Mouse (Mus musculus) neutrophil, adult 5-6 weeks (primary cell): ENCODE data around the gene Zfp78. TPM values are rescaled to one million over a fixed set of nuclear protein-coding genes. Genes with fewer than 3 reads are reported as not detected.
"Not testable (repeated sequence)": the region's sequence is repeated elsewhere in the genome, so short reads cannot be mapped to it uniquely, and the experiment has no call there.

Source experiments
- ATAC-seq: fragments of 151-379, 151-347 bp; 2 replicates; pipeline ENCODE4 v1.8.0; 2017; ENCODE audit warnings: mild to moderate bottlenecking, moderate TSS enrichment; ENCODE audit not compliant: insufficient number of reproducible peaks, poor library complexity, low FRiP score, severe bottlenecking; ENCODE audit errors: extremely low read depth
- total RNA-seq: library from RNA; stranded (forward); fragments of 200-1000 nt; gene quantifications from 2 replicates; pipeline ENCODE4 v1.2.3, GENCODE M21; 2017

Gene Zfp78
- 2.6 and 3.1 TPM in 2 replicates for total RNA-seq

- ATAC-seq: peak; percentile 59
Observed at GRCm38 (mm10) chr7:6363047-6363488, at the start of gene Zfp78. Gene Zfp78 (plus strand): TSS chr7:6363280.

- ATAC-seq: no peak; the same call in 1 of the 2 replicates
Observed at GRCm38 (mm10) chr7:6330458-6331232, 32.4 kb upstream of the Zfp78 start.

- peak; percentile 75 for ATAC-seq
Observed at GRCm38 (mm10) chr7:6331233-6331956, 31.7 kb upstream of the Zfp78 start, which contains the start of gene Zfp583. Gene Zfp583 (minus strand): TSS chr7:6331285.

GRCm38 (mm10) chr7:6339865-6340264 lies 23.2 kb upstream of the Zfp78 start:
- ATAC-seq: no peak

GRCm38 (mm10) chr7:6343501-6344071 lies 19.5 kb upstream of the Zfp78 start, which contains the start of gene Gm3854:
Gene Gm3854 (plus strand): TSS chr7:6343759.
- 0 out of 2 replicates have a peak, but pooled peaks have one; percentile 26 for ATAC-seq

- ATAC-seq: no peak
Observed at GRCm38 (mm10) chr7:6344124-6344523, 19.0 kb upstream of the Zfp78 start.

GRCm38 (mm10) chr7:6358121-6358520 lies 5.0 kb upstream of the Zfp78 start:
- no peak for ATAC-seq

GRCm38 (mm10) chr7:6358937-6359590 lies 4.0 kb upstream of the Zfp78 start:
- no peak for ATAC-seq

GRCm38 (mm10) chr7:6360477-6361060 lies 2.5 kb upstream of the Zfp78 start:
- ATAC-seq: no peak

- ATAC-seq: no peak
Observed at GRCm38 (mm10) chr7:6361756-6362155, 1.3 kb upstream of the Zfp78 start.

GRCm38 (mm10) chr7:6362268-6363046 lies 623 bp upstream of the Zfp78 start:
- ATAC-seq: peak; percentile 73

- ATAC-seq: no peak
Observed at GRCm38 (mm10) chr7:6364761-6365160, 1.7 kb downstream of the Zfp78 start.

- no peak for ATAC-seq
Observed at GRCm38 (mm10) chr7:6367185-6367584, 4.1 kb downstream of the Zfp78 start.

- ATAC-seq: not testable (repeated sequence)
Observed at GRCm38 (mm10) chr7:6368146-6368545, 5.1 kb downstream of the Zfp78 start.

GRCm38 (mm10) chr7:6369460-6369859 lies 6.4 kb downstream of the Zfp78 start:
- ATAC-seq: no peak

- ATAC-seq: no peak
Observed at GRCm38 (mm10) chr7:6372993-6373392, 9.9 kb downstream of the Zfp78 start.

- ATAC-seq: no peak
Observed at GRCm38 (mm10) chr7:6378441-6378840, 15.4 kb downstream of the Zfp78 start.

GRCm38 (mm10) chr7:6381431-6381830 lies 18.4 kb downstream of the Zfp78 start:
- no peak for ATAC-seq
